Mouse (Mus musculus): ENCODE data around the gene 4933402N22Rik. TPM values are rescaled to one million over a fixed set of nuclear protein-coding genes. Genes with fewer than 3 reads are reported as not detected.
"Not testable (repeated sequence)": the region's sequence is repeated elsewhere in the genome, so short reads cannot be mapped to it uniquely, and the experiment has no call there.

4933402N22Rik gene
- not detected in 2 replicates for polyA plus RNA-seq (2012; rRNA removed)

DNA sequence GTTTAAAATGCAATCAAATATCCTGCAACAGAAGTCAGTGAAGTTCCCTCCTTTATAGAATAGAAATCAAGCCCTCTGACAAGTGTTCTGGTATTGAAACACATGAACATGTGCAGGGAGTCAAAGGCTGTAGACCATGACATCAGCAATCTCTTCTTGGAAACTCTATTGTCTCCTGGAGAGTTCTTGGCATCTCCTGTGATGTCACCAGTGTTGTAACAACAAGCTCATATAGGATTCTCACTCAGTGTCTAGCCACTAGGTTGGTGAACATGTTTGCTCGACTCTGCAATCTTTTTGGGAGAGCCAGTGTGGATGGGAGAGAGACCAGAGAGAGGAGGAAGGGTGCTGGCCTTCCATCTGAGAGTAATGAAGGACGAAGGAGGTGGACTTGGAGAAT is at the start of gene 4933402N22Rik:
TSS of gene 4933402N22Rik (plus strand) at position 301 of the 400 bp plus-strand sequence.
- not testable (repeated sequence) for H3K4me1 ChIP-seq (ENCODE audit: control insufficient read depth, insufficient read depth, low read length); H3K27ac ChIP-seq (ENCODE audit: insufficient read depth, low read length); DNase-seq; H3K4me3 ChIP-seq (replicated peaks; ENCODE audit: insufficient read depth, low read depth, low read length); H3K27me3 ChIP-seq (ENCODE audit: control insufficient read depth, insufficient read depth, low read length)
- 15% methylated on average over 1 of the region's 2 CpGs for WGBS

DNA sequence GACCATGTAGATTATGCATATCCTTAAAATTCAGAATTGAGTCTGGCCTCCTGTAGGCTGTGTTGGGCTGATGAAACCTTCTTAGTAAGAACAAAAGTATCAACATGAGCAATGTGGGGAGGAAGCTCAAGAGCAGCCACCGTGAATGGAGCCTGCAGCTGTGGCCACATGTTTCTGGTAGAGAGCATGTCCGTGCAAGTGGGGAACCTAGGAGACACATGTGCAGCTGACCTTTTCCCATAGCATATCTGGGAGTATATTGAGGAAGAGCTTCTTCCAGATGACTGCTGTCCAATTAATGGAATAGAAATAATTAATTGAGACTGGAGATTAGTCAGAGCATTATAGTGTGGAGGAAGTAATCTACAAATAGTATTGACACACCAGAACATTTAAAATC is 5.9 kb downstream of the 4933402N22Rik start:
- H3K27me3 ChIP-seq (ENCODE audit: control insufficient read depth, insufficient read depth, low read length); H3K27ac ChIP-seq (ENCODE audit: insufficient read depth, low read length); H3K4me3 ChIP-seq (replicated peaks; ENCODE audit: insufficient read depth, low read depth, low read length); H3K4me1 ChIP-seq (ENCODE audit: control insufficient read depth, insufficient read depth, low read length); DNase-seq: not testable (repeated sequence)
- WGBS = 78% methylated on average over 2 of the region's 2 CpGs

Other genes starting within 250 kb of the 4933402N22Rik start
- not detected in 2 replicates for gene Gm8922, start 236.1 kb upstream of the 4933402N22Rik start, polyA plus RNA-seq (2012; rRNA removed)
- not detected in 2 replicates for gene Gm8926, start 147.5 kb upstream of the 4933402N22Rik start, polyA plus RNA-seq (2012; rRNA removed)
- not detected in 2 replicates for gene Gm6465, start 72.5 kb upstream of the 4933402N22Rik start, polyA plus RNA-seq (2012; rRNA removed)